Mouse (Mus musculus) cerebellum, adult 9-11 months (tissue): ENCODE measurements around the gene Yipf7.

Experiments
- DNase-seq: peaks from one replicate; pipeline ENCODE4 v3.0.0; 2022

Gene Yipf7

GRCm38 (mm10) chr5:69542489-69542888, at the start of gene Yipf7:
Gene Yipf7 (minus strand): TSS chr5:69542648.
- DNase-seq = peak; percentile 49

- peak; percentile 92 for DNase-seq
Observed at GRCm38 (mm10) chr5:69591640-69592461, 49.4 kb upstream of the Yipf7 start, which contains the start of gene Gnpda2. Gene Gnpda2 (minus strand): TSS chr5:69592340.

- peak; percentile 17 for DNase-seq
Observed at GRCm38 (mm10) chr5:69557404-69557935, 15.0 kb upstream of the Yipf7 start.

DNA sequence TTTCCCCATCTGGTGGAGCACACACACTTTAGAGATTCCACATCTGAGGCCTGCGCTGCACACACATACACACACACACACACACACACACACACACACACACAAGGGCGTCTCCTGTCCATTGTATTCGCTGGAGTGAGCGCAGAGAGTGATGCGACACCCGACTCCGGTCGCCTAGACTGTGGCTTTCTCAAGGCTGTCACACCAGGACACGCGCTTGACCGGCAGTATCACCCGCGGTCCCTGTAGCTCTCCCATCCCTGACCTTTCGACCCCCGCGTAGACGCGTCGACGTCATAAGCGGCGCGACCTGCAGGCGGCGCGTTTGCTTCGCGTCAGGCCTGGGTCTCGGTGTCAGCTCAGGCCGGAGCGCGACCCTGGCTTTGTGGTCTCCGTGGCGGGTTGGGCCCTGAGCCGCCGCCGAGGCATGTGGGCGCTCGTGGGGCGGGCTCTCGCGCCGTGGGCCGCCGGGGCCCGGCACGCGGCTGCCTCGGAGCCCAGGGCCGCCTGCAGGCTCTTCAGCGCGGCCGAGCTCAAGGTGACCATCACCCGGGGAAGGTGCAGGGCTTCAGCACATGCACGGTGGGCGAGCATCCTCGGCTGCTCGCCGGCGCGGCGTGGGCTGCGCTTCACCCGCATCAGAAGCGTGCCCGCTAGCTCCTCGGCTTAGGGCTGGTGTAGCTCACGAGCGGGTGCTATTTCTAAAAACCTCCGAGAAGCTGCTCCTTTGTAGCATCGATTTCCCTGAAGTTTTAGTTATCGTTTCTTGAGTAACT, 14.4 kb upstream of the Yipf7 start, which contains the start of gene Guf1:
Gene Guf1 (plus strand): TSS at position 296 of the 776 bp plus-strand sequence.
- peak; percentile 96 for DNase-seq

DNA sequence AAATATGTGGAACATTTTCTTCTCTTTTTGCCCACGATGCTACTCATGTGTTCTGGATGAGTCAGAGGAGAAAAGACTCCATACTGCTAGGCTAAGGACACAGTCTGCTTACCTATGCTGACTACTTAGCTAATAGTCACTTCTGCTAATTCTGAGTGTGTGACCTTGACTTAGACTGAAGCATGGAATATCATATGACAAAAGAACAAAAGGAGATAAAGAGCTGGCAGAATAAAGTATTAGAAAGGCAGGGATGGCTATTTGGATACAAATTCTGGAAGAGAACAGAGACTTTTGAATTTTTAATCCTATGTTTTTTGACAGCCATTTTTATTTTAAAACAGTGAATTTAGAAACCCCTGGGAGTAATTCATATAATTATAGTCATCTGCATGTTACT, 768 bp downstream of the Yipf7 start:
- no peak for DNase-seq

- DNase-seq = no peak
Observed at GRCm38 (mm10) chr5:69523944-69524343, 18.5 kb downstream of the Yipf7 start.

DNA sequence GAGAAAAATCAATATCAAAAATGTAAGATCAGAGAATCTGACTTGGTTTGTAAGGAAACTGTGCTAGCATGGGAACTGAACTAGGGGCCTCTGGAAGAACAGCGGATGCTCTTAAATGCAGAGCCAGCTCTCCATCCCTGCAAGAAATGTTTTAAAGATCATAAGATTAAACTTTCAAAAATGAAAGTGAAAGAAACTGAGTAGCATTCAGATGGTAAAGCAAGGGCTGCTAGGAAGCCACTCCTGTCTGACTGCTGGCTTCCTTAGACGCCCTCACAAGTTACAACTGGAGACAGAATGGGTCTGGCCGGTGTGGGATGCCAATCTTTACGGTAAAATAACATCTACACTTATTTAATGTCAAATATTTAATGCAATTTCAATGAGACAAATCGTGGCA, 20.4 kb downstream of the Yipf7 start:
- no peak for DNase-seq

GRCm38 (mm10) chr5:69520661-69521278, 21.7 kb downstream of the Yipf7 start:
- DNase-seq = peak; percentile 54

- no peak for DNase-seq
Observed at GRCm38 (mm10) chr5:69512203-69512602, 30.2 kb downstream of the Yipf7 start.

GRCm38 (mm10) chr5:69511631-69512030, 30.8 kb downstream of the Yipf7 start:
- no peak for DNase-seq

GRCm38 (mm10) chr5:69507045-69507444, 35.4 kb downstream of the Yipf7 start:
- DNase-seq = no peak

DNA sequence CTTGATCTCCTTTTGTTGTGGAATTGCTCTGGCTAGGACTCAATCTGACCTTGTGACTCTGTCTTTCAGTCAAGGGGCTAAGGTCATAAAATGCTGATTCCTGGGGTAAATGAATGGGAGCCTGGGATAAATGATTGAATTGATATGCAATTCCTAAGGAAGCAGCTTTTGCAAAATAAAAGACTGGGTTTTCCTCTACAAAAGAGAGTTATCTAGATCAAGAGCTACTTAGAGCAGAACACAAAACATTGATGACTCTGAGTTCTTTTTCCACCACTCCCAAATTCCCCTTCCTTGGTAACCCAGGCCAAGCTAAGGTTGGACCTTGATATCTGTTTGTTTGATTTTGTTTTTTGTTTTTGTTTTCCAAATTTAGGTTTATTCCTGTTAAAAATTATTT, 53.4 kb downstream of the Yipf7 start:
- DNase-seq = no peak

DNA sequence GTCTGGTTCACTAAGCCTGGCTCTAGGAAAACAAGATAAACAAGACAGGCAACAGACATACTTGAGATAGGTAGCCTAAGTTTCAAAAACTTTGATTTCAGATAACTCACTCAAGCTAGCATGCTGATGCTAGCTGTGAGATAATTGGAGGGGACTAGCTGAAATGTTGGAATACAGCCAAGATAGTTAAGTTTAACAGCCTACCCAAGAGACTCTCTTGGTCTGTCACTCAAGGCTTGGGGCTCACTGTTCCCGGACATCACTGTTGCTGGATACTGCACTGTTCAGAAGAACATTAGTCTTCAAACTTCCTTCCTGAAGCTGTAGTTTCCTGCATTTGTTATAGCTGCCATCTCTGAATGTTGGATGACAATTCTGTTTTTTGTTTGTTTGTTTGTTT, 74.9 kb downstream of the Yipf7 start:
- no peak for DNase-seq
